Mouse (Mus musculus) embryo, embryonic 11 days (tissue): ENCODE measurements at regions not wholly inside any gene's neighbourhood (a gene's known extent, or its start where the extent isn't known, plus 50 kb on each side); places are given as distances from the start of the nearest gene placed in this dataset.

Source experiments
- DNase-seq: peaks from one replicate; pipeline ENCODE4 v3.0.0-alpha.2; 2015

- DNase-seq: no peak
These were observed 130.7 kb upstream of the Gprin3 start for GRCm38 (mm10) chr6:59556668-59557310.

DNA sequence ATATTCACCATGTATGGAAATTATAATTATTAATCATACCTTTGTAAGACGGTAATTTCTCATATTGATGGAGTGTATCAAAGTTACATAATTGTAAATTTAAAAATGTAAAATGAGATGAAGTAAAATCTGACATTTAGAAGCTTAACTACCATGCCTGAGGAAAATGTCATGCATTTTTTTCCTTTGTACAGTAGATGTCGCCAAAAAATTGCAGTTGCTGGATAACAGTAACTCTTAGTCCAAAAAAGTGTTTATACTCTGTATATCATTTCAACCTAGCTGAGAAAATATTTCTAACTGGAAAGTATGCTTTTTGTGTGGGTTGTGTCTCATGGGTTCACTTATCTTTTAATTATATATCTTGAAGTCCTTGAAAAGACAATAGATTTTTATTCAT is 110.9 kb upstream of the Gprin3 start:
- DNase-seq: no peak

GRCm38 (mm10) chr6:59524940-59525265 is 98.8 kb upstream of the Gprin3 start:
- no peak for DNase-seq

DNA sequence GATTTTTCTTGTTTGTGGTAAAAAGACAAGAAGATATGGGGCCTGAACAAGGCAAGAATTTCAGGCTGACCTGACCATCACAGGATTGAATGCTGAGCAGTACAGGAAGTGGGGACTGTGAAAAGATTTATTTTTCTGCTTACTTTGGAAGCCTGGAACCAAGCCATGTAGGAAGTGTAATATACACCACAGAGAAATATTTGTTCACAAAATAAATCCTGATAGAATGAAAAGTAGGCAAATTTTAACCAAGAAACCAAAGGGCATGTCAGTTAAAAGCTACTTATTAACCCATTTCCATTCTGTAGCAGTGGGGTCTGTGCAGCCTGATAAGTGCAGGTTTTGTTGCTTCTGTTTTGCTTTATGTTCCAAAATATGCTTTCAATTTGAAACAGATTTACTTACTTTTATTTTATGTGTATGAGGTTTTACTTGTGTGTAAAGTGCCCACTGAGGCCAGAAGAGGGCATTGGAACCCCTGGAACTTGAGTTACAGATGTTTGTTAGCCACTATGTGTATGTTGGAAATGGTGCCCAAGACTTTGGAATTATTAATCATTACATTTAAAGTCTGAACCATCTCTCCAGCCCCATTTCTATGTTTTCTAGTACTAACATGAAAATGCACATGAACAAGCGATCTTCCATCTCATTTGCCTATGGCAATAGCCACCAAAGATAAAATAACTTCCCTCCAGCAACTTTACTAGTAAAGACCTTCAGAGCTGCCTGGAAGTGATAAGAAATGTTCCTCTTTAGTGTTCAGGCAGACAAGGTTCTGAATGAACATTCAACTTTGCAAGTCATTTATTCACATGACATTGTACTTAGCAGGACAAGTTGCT is 98.2 kb upstream of the Gprin3 start:
- no peak for DNase-seq

- DNase-seq: no peak
These were observed 96.9 kb upstream of the Gprin3 start for GRCm38 (mm10) chr6:59522960-59523359.

GRCm38 (mm10) chr6:59500818-59501217 is 74.7 kb upstream of the Gprin3 start:
- DNase-seq: no peak

DNA sequence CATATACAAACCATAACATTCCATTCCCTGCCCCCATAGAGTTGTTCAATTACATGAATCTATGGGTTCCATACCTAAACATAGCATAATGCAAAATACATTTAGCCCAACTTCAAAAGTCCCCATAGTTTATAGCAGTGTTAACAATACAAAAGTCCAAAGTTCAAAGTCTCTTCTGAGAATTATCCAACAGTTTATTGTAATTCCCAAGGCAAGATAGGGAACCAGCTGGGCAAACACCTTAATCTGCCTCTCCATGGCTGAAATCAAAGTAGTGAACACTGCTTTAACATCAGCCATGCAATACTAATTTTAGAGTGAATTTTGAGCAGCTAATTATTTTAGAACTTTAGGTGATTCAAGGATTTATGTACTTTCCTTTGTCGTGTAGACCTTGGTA is 72.7 kb upstream of the Gprin3 start:
- DNase-seq: no peak

DNA sequence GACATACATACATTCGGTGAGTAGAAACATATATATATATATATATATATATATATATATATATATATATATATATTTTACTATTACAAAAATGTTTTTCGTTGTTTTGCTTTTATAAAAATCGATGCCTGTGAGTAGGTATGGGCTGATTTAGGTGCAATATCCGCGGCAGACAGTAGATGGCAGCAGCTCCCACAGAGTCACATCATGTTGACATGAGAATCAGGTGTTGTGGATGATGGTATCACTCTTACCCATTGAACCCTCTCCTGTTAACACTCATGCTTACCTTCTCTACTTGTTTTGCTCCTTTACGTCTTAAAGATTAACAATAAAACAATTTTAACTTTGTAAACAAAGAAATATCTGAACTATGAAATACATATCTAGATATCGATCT is 72.0 kb upstream of the Gprin3 start:
- peak; percentile 49 for DNase-seq

DNA sequence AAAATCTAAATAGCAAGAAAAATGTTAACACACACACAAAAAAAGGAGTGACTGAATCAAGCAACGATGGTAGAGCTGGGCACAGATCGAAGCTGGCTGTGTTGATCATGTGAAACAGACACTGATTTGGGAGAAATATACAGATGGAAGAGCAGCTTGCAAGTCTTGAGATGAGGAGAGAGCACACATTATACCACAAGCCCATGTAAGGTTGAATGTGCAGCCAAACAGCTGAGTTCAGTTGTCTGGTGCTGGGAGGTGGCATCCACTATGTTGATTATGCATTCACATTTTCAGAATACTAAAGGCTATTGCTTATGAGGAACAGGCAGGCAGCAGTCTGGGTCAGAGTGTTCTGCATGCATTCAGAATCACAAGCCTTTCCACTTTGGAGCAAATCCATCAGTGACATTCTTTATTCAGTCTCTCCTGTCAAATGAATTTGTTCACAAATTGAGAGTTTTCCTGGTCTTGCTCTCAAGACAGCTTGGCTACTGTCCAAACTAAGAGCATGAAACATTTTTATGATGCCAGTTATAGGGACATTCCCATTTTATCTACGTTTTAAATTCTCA is 63.0 kb upstream of the Gprin3 start:
- DNase-seq: no peak

- DNase-seq: no peak
These were observed 62.3 kb upstream of the Gprin3 start for GRCm38 (mm10) chr6:59488386-59488785.

DNA sequence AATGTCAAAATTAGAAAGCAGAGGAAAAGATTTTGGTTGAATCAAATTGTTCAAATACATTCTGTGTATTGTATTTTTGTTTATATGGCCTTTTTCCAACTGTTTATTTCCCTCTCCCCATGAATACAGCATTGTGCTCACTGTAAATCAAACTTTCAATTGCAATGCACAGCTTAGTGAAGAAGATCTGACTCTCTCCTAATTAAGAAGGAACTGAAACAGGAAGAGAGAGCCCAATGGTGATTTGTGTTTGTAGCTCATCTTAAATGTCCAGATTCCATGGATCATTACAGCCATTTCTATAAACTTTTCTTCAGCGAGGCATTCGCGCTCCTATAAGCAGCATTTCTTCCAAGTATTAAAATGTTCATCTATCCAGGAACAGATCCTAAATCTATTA is 57.9 kb upstream of the Gprin3 start:
- no peak for DNase-seq

DNA sequence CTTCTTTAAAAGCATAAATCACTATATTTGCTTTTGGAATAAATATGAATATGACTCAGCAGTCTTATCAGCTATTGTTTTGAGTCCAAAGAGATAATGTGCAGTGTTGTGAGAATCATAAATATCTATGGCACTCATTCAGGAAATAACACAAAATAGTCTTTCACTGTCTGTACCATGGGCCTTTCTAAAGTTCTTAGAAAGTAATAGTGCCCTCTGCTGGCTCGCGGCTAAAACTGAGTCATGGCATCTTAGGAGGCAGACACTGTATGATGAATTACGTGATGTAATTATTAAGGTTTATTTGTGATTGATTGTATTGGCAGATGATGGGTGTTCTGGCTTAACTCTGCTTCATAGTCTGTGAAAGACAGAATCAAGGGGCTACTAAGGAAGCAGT is 57.5 kb upstream of the Gprin3 start:
- DNase-seq: peak; percentile 72
